In genomic region chr2:174260004-174260403, GRCm38 (mm10) we compare ENCODE assay signal across 28 mouse cellular contexts. TPM values are rescaled to one million over a fixed set of nuclear protein-coding genes. Genes with fewer than 3 reads are reported as not detected.
DNase-seq lines count a peak whose midpoint lies in the region; ATAC-seq and TF ChIP-seq lines count a peak whose summit lies in the region.
"Had no signal": no experiment of that assay in that cellular context is flagged by ENCODE, and none has a peak within 500 bp of the region (broad histone marks: within the 10 kb centered on the region; RNA-seq: fewer than 3 reads in every experiment).

No protein-coding gene starts in this region.

- H3K9ac ChIP-seq in midbrain, embryonic 13.5 days (replicated peaks): no peak overlapping the region
- H3K9ac ChIP-seq in ES-E14 (ENCODE audit: insufficient read depth, low read depth, low read length, poor library complexity, severe bottlenecking): no peak overlapping the region
- H3K9ac ChIP-seq: embryonic facial prominence, embryonic 12.5 days; heart, embryonic 12.5 days; hindbrain, embryonic 14.5 days; liver, embryonic 12.5 days; liver, postnatal 0 days had no signal

- H3K36me3 ChIP-seq in midbrain, embryonic 10.5 days: peaks cover 3% of the 10 kb centered on the region
- H3K36me3 ChIP-seq in midbrain, embryonic 13.5 days: no peaks in the 10 kb centered on the region
- H3K36me3 ChIP-seq in E14TG2a.4 (ENCODE audit: insufficient read depth, low read length) (peaks cover 5% of the 10 kb centered on the region; the same call in 1 of the 2 replicates), ES-E14 (ENCODE audit: control insufficient read depth, insufficient read depth, low read length, poor library complexity, severe bottlenecking) (no peaks in the 10 kb centered on the region)
- H3K36me3 ChIP-seq: embryonic facial prominence, embryonic 12.5 days; heart, embryonic 12.5 days had no signal

- in situ Hi-C loops in ES-E14 (cut with MboI; ENCODE audit: low sequenced_read_pairs in 2 of 2, unreplicated experiment in 2 of 2): no loop called here

- no peak overlapping the region for H3K4me2 ChIP-seq in midbrain, embryonic 13.5 days (replicated peaks)
- H3K4me2 ChIP-seq: embryonic facial prominence, embryonic 12.5 days; heart, embryonic 12.5 days; hindbrain, embryonic 14.5 days; liver, embryonic 12.5 days had no signal

- H3K27me3 ChIP-seq in midbrain, embryonic 10.5 days (ENCODE audit: low read depth, poor library complexity, severe bottlenecking): 0 out of 2 replicates have a peak, but pooled peaks cover 6% of the 10 kb centered on the region
- H3K27me3 ChIP-seq in midbrain, embryonic 13.5 days: no peaks in the 10 kb centered on the region
- H3K27me3 ChIP-seq in E14TG2a.4 (ENCODE audit: insufficient read depth, low read length): no peaks in the 10 kb centered on the region
- H3K27me3 ChIP-seq: embryonic facial prominence, embryonic 12.5 days had no signal

- peak overlapping the region; percentile 81 for H3K27ac ChIP-seq in midbrain, embryonic 10.5 days (replicated peaks)
- H3K27ac ChIP-seq in midbrain, embryonic 13.5 days: no peak overlapping the region
- H3K27ac ChIP-seq in ES-E14 (ENCODE audit: insufficient read depth, low read depth, low read length, poor library complexity, severe bottlenecking): peak overlapping the region; percentile 89; the same call in 1 of the 2 replicates
- H3K27ac ChIP-seq: embryonic facial prominence, embryonic 12.5 days; hindbrain, embryonic 14.5 days; liver, embryonic 12.5 days had no signal

- DNase-seq in midbrain, embryonic 10.5 days (ENCODE audit: low spot score): peak; percentile 53
- DNase-seq in ES-E14 (ENCODE audit: low read depth, low spot score): no peak
- peak; percentile 47 for DNase-seq in embryo, embryonic 9.5 days (ENCODE audit: extremely low spot score)
- DNase-seq in ovary, adult 18-20 months (ENCODE audit: low spot score): no peak
- DNase-seq in kidney, postnatal 14 days: no peak
- DNase-seq in cerebellum, adult 11 months: no peak
- DNase-seq: adrenal gland, adult 8-10 months; cerebellum, adult 9-10 months; cerebellum, postnatal 36 days; gastrocnemius, postnatal 25 days; heart, adult 11 months; heart, postnatal 4 days; kidney, adult 11 months; kidney, postnatal 25 days; liver, postnatal 0 days; lung, postnatal 4 days; right cerebral cortex, adult 18-20 months; right cerebral cortex, postnatal 4 days had no signal

- no peak for ATAC-seq in midbrain, embryonic 13.5 days
- ATAC-seq: forebrain, embryonic 14.5 days; inflammation-experienced regulatory T-cells, adult 6 months; liver, embryonic 12.5 days; liver, postnatal 0 days; lung, postnatal 0 days had no signal

- WGBS in midbrain, embryonic 10.5 days: 7% methylated on average over 3 of the region's 3 CpGs
- WGBS in midbrain, embryonic 13.5 days: 7% methylated on average over 3 of the region's 3 CpGs

- no peak overlapping the region for H3K4me3 ChIP-seq in midbrain, embryonic 10.5 days
- H3K4me3 ChIP-seq in midbrain, embryonic 13.5 days (replicated peaks): no peak overlapping the region
- H3K4me3 ChIP-seq in E14TG2a.4 (replicated peaks; ENCODE audit: low read length): peak overlapping the region; percentile 51
- no peak overlapping the region for H3K4me3 ChIP-seq in ES-E14 (ENCODE audit: insufficient read depth in 1 of 2, low read depth in 1 of 2, low read length in 2 of 2, poor library complexity in 1 of 2, severe bottlenecking in 1 of 2)
- H3K4me3 ChIP-seq: embryonic facial prominence, embryonic 12.5 days; heart, embryonic 12.5 days; liver, embryonic 12.5 days; megakaryocyte, embryonic 14.5 days had no signal

- peaks cover 68% of the 10 kb centered on the region for H3K4me1 ChIP-seq in midbrain, embryonic 10.5 days
- peaks cover 31% of the 10 kb centered on the region for H3K4me1 ChIP-seq in midbrain, embryonic 13.5 days (replicated peaks)
- peaks cover 95% of the 10 kb centered on the region for H3K4me1 ChIP-seq in E14TG2a.4 (replicated peaks; ENCODE audit: low read depth, low read length)
- H3K4me1 ChIP-seq in ES-E14 (ENCODE audit: control insufficient read depth in 2 of 2, insufficient read depth in 2 of 2, low read length in 2 of 2, poor library complexity in 1 of 2): peaks cover 30 to 65% of the 10 kb centered on the region in 2 experiments
- H3K4me1 ChIP-seq: liver, embryonic 12.5 days had no signal

- H3K9me3 ChIP-seq in midbrain, embryonic 10.5 days (replicated peaks): no peaks in the 10 kb centered on the region
- H3K9me3 ChIP-seq in midbrain, embryonic 13.5 days: no peaks in the 10 kb centered on the region
- H3K9me3 ChIP-seq in E14TG2a.4 (ENCODE audit: low read length) (peaks cover 9% of the 10 kb centered on the region), ES-E14 (ENCODE audit: control insufficient read depth, insufficient read depth, low read depth, low read length) (no peaks in the 10 kb centered on the region)
- H3K9me3 ChIP-seq: embryonic facial prominence, embryonic 12.5 days; heart, embryonic 12.5 days; liver, embryonic 12.5 days; megakaryocyte, embryonic 14.5 days had no signal

- no peak for TF ChIP-seq CTCF in E14TG2a.4 (conservative IDR thresholded peaks at IDR 0.05; ENCODE audit: low read length)

TF ChIP-seq in ES-E14, 5 proteins besides CTCF, POLR2A, EP300 and RAD21:
- no peak for TF ChIP-seq ZC3H11A (IDR thresholded peaks at IDR 0.05; ENCODE audit: borderline replicate concordance, low read depth, low read length)
- no peak for TF ChIP-seq HCFC1 (IDR thresholded peaks at IDR 0.05; ENCODE audit: borderline replicate concordance, insufficient read depth, low read length)
TF ChIP-seq in ES-E14: peak in this region for 0.

RNA-seq across cellular contexts. Expression of gene Gnas, which starts 24.1 kb away (rescaled TPM):
- polyA plus RNA-seq in midbrain, embryonic 10.5 days (2016; fragmentation: Nextera tagmentation; extraction: Ambion mirVana): 1,043 and 1,067 TPM in 2 replicates
- polyA plus RNA-seq in midbrain, embryonic 13.5 days (2015; fragmentation: Nextera tagmentation; extraction: Ambion mirVana): 1,084 and 1,205 TPM in 2 replicates
- total RNA-seq in ES-E14 (2012; rRNA removed): 196 and 202 TPM in 2 replicates

Comparison
In these comparisons a context has a peak if more than half of its experiments do, and no peak if none do; other contexts are left out.
1. DNase-seq: peak in midbrain, embryonic 10.5 days (single experiment) and embryo, embryonic 9.5 days (single experiment); none in ES-E14 (single experiment), ovary, adult 18-20 months (single experiment), kidney, postnatal 14 days (single experiment) and cerebellum, adult 11 months (single experiment).